Mouse (Mus musculus) erythroblast, embryonic 14.5 days (primary cell): ENCODE results near the gene Ckm.

ENCODE experiments used
- GATA1 ChIP-seq: IDR thresholded peaks from 2 replicates; pipeline ENCODE4 v1.6.1; 2012; ENCODE audit warnings: low read length, inconsistent platforms, mixed read lengths
- TAL1 ChIP-seq: IDR thresholded peaks from 3 replicates; pipeline ENCODE4 v1.6.1; 2012; ENCODE audit warnings: low read length, inconsistent platforms, mixed read lengths

GRCm38 (mm10) chr7:19411783-19412182 lies 7.2 kb downstream of the Ckm start:
- TF ChIP-seq TAL1 = no peak
- TF ChIP-seq GATA1 = no peak
